Mouse (Mus musculus) hindbrain, embryonic 12.5 days (tissue): ENCODE data around the gene Lcn12. TPM values are rescaled to one million over a fixed set of nuclear protein-coding genes. Genes with fewer than 3 reads are reported as not detected.

Experiments used
- ATAC-seq: fragments of 200-750 bp; cut with Nextera tagmentation; 2 replicates; pipeline ENCODE4 v1.8.0; 2017; ENCODE audit warnings: moderate TSS enrichment; ENCODE audit not compliant: low FRiP score
- H3K27ac ChIP-seq: fragments of 300-500 bp; sonication (generic); 2 replicates; pipeline ENCODE4 v1.5.1; 2016; ENCODE audit warnings: mild to moderate bottlenecking
- H3K27me3 ChIP-seq: fragments of 300-500 bp; sonication (generic); 2 replicates; pipeline ENCODE4 v1.6.1; 2016; ENCODE audit warnings: mild to moderate bottlenecking
- H3K36me3 ChIP-seq: fragments of 300-500 bp; sonication (generic); 2 replicates; pipeline ENCODE4 v1.6.1; 2016; ENCODE audit warnings: mild to moderate bottlenecking
- H3K4me1 ChIP-seq: fragments of 300-500 bp; sonication (generic); 2 replicates; pipeline ENCODE4 v1.6.1; 2016
- H3K4me2 ChIP-seq: fragments of 300-500 bp; sonication (generic); replicated peaks from 2 replicates; pipeline ENCODE4 v1.6.1; 2016; ENCODE audit warnings: mild to moderate bottlenecking
- H3K4me3 ChIP-seq: fragments of 300-500 bp; sonication (generic); 2 replicates; pipeline ENCODE4 v1.5.1; 2016; ENCODE audit warnings: mild to moderate bottlenecking
- H3K9ac ChIP-seq: fragments of 300-500 bp; sonication (generic); 2 replicates; pipeline ENCODE4 v1.6.1; 2016; ENCODE audit warnings: mild to moderate bottlenecking, moderate library complexity
- H3K9me3 ChIP-seq: fragments of 300-500 bp; sonication (generic); replicated peaks from 2 replicates; pipeline ENCODE4 v1.6.1; 2016; ENCODE audit warnings: mild to moderate bottlenecking
- WGBS: fragments of 180-500 bp; shearing (Covaris S2); methylation state at CpG from one replicate; pipeline ENCODE4 v1.1.7; 2016; 5-methylcytosine and 5-hydroxymethylcytosine counted together
- polyA plus RNA-seq: library from polyadenylated mRNA; unstranded; fragments of >200 nt; fragmentation: Nextera tagmentation; extraction: Ambion mirVana; gene quantifications from 2 replicates; pipeline ENCODE4 v1.2.1, GENCODE M21; 2016

Lcn12 gene
- polyA plus RNA-seq, 1 experiment from 2014 or later, result not detected

DNA sequence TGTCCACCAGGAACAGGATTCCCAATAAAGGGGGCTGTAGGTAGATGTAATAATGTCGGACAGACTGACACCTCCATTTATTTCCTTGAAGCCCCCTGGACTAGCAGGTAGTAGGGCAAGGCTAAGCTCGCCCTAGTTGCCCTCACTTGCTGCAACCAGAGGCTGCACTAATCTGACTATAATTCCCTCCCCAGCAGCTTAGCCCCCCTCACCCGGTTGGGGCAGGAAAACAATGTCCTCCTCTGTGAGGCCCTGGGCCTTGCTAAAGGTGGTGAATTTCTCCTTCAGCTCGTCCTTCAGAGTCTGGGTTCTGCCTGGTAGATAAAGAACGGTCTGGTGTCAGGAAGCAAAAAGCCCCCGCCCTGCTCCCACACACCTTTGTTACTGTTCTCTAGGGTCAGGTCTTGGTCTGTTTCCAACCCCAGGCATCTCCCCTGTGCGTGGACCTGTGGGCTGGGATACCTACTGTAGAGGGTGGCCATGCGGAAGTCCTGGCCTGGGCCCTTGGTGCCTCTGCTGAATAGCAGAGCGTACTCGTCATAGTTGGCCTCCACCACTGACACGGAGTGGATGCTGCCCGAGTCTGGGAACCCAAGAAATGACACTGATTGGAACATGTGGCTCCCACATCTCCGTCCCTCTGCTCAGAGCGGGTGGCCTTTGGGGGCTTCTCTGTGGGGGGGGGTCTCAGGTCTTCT is 26.0 kb downstream of the Lcn12 start:
- no peak overlapping the region for H3K4me3 ChIP-seq
- no peak overlapping the region for H3K27ac ChIP-seq
- ATAC-seq, result no peak
- H3K4me1 ChIP-seq, result peaks cover 13% of the 10 kb centered on the region
- H3K4me2 ChIP-seq, result no peak overlapping the region
- H3K36me3 ChIP-seq, result no peaks in the 10 kb centered on the region
- 81% methylated on average over 14 of the region's 14 CpGs for WGBS
- no peaks in the 10 kb centered on the region for H3K9me3 ChIP-seq
- H3K9ac ChIP-seq, result no peak overlapping the region
- H3K27me3 ChIP-seq, result 0 out of 2 replicates have a peak, but pooled peaks cover 7% of the 10 kb centered on the region

DNA sequence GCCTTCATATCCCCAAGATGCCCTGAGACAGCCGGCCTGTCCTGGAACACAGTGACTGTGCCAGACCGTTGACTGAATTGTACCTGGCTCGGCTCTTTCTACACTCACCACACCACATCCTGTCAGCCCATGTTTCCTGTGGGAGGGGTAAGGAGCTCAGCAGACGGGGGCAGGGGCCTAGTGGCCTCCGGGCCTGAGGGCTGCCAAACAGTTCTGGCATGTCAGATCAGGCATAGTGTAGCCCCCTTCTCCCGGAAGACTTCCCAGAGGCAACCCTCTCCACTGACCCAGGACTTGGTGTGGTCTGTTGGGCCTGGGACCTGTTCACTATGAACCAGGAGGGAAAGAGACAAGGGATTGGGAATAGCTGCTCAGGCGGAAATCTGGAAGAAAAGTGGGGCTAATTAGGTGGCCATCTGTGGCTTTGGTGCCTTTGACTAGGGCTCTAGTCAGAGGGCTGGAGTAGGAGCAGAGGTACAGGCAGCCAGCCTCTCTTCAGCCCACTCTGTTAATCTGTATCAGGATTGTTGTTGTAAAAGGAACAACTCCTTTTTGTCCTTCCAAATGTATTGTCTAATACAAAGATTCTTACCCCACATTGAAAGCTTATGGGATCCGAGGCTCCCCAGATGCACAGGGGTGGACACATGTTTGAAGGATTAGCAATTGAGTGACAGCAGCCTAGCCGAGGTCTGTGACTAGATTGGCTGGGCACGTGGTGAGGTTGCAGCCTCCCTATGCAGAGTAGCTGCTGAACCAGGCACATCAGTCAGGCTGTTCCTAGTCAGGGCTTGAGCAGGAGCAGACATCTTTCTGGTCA is 27.7 kb downstream of the Lcn12 start:
- H3K4me1 ChIP-seq, result peaks cover 18% of the 10 kb centered on the region
- 57% methylated on average over 10 of the region's 10 CpGs for WGBS
- no peaks in the 10 kb centered on the region for H3K36me3 ChIP-seq
- no peak overlapping the region for H3K9ac ChIP-seq
- H3K27ac ChIP-seq, result no peak overlapping the region
- no peaks in the 10 kb centered on the region for H3K9me3 ChIP-seq
- no peak for ATAC-seq
- no peak overlapping the region for H3K4me3 ChIP-seq
- H3K27me3 ChIP-seq, result 0 out of 2 replicates have a peak, but pooled peaks cover 7% of the 10 kb centered on the region
- no peak overlapping the region for H3K4me2 ChIP-seq

DNA sequence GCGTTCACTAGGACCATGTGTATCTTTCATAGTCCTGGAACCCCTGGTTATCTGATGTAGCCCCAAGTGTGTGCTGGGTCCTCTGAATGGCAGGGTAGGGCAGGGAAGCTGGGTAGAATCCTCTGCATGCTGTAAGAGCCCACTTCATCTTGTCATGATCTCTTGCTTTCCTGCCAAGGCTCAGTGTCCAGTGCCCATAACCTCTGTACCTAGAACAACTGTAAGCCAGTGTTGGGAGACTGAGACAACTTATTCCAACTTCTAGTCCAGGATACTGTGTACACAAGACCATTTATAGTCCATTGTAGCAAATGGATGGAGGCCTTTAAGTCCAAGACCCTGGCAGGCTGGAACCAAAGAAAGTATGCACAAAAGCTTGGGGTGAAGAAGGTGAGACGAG is 28.5 kb downstream of the Lcn12 start:
- ATAC-seq, result no peak
- Histone ChIP-seq H3K9me3 (no peaks in the 10 kb centered on the region), H3K4me1 (peaks cover 20% of the 10 kb centered on the region), H3K27me3 (0 out of 2 replicates have a peak, but pooled peaks cover 7% of the 10 kb centered on the region), H3K4me2 (no peak overlapping the region), H3K4me3 (no peak overlapping the region), H3K27ac (no peak overlapping the region), H3K36me3 (no peaks in the 10 kb centered on the region), H3K9ac (no peak overlapping the region)
- 90% methylated on average over 2 of the region's 2 CpGs for WGBS

DNA sequence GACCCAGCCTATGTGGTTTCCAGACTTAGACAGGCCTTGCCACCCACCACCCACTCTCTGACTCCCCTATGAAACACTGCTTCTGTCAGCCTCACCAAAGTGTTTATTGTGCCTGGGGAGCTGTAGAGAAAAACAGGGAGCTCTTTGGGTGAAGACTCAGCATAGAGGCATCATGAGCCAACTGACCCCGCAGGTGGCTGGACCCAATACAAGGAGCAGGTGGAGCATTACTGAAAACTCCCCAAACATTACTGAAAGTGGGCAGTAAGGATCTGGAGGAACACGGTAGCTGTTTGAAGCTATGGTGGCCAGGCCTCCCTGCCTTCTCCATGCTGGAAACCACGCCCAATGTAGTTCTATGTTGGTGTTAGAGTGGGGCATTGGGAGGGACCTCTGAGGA is 30.1 kb downstream of the Lcn12 start:
- 81% methylated on average over 3 of the region's 3 CpGs for WGBS
- no peak for ATAC-seq

DNA sequence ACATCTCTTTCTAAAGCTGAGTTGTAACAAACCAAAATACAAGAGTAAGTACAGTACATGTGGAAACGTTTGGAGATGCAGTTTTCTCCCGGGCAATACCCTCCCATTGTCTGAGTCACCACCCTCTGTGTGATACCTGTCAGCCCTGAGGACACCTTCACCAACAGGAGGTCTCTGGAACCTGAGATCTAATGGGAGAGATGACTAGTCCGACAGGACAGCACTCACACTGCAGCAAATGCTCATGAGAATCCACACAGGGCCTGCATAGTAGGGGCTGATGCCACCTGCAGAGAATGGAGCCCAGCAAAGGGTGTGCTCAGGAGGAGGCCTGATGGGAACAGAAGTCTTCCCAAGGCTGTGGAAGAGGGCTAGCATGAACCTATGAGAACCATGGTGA is 32.3 kb downstream of the Lcn12 start:
- H3K4me1 ChIP-seq, result peaks cover 24% of the 10 kb centered on the region
- H3K36me3 ChIP-seq, result peaks cover 18% of the 10 kb centered on the region; the same call in 1 of the 2 replicates
- peak overlapping the region; percentile 81 for H3K9ac ChIP-seq
- H3K4me2 ChIP-seq, result peak overlapping the region; percentile 80
- no peaks in the 10 kb centered on the region for H3K9me3 ChIP-seq
- H3K27ac ChIP-seq, result peak overlapping the region; percentile 94
- H3K4me3 ChIP-seq, result peak overlapping the region; percentile 63
- no peaks in the 10 kb centered on the region for H3K27me3 ChIP-seq
- ATAC-seq, result peak; percentile 12
- WGBS, result 22% methylated on average over 3 of the region's 3 CpGs

More for the DNA sequence above, 30.1 kb downstream of the Lcn12 start:
- Histone ChIP-seq H3K4me2 (no peak overlapping the region), H3K27me3 (no peaks in the 10 kb centered on the region), H3K9me3 (no peaks in the 10 kb centered on the region), H3K4me3 (no peak overlapping the region), H3K27ac (no peak overlapping the region), H3K9ac (no peak overlapping the region), H3K4me1 (peaks cover 24% of the 10 kb centered on the region), H3K36me3 (0 out of 2 replicates have a peak, but pooled peaks cover 7% of the 10 kb centered on the region)

GRCm38 (mm10) chr2:25460551-25461309 is 33.0 kb downstream of the Lcn12 start, which contains the start of gene Paxx:
Paxx (minus strand) TSS chr2:25461094.
- peak within 1 kb of the TSS; percentile 63 for H3K4me3 ChIP-seq
- WGBS, result 1% methylated on average over 48 of the region's 48 CpGs
- H3K4me2 ChIP-seq, result peak within 1 kb of the TSS; percentile 80
- no peaks in the 10 kb centered on the region for H3K27me3 ChIP-seq
- peaks cover 18% of the 10 kb centered on the region; the same call in 1 of the 2 replicates for H3K36me3 ChIP-seq
- no peaks in the 10 kb centered on the region for H3K9me3 ChIP-seq
- peak within 1 kb of the TSS; percentile 94 for H3K27ac ChIP-seq
- peaks cover 22% of the 10 kb centered on the region for H3K4me1 ChIP-seq
- ATAC-seq, result peak; percentile 90
- H3K9ac ChIP-seq, result peak within 1 kb of the TSS; percentile 81

- WGBS, result 37% methylated on average over 5 of the region's 5 CpGs
- Histone ChIP-seq H3K4me2 (peak overlapping the region; percentile 80), H3K4me1 (peaks cover 19% of the 10 kb centered on the region), H3K9me3 (no peaks in the 10 kb centered on the region), H3K36me3 (peaks cover 18% of the 10 kb centered on the region; the same call in 1 of the 2 replicates), H3K9ac (peak overlapping the region; percentile 81), H3K4me3 (peak overlapping the region; percentile 63), H3K27me3 (no peaks in the 10 kb centered on the region), H3K27ac (peak overlapping the region; percentile 94)
- peak; percentile 29 for ATAC-seq
Measured at GRCm38 (mm10) chr2:25460135-25460534, 33.6 kb downstream of the Lcn12 start.

- no peaks in the 10 kb centered on the region for H3K27me3 ChIP-seq
- no peaks in the 10 kb centered on the region for H3K9me3 ChIP-seq
- no peak overlapping the region for H3K9ac ChIP-seq
- peaks cover 19% of the 10 kb centered on the region for H3K4me1 ChIP-seq
- no peak overlapping the region for H3K4me3 ChIP-seq
- no peak overlapping the region for H3K4me2 ChIP-seq
- H3K36me3 ChIP-seq, result peaks cover 18% of the 10 kb centered on the region; the same call in 1 of the 2 replicates
- ATAC-seq, result no peak
- no peak overlapping the region for H3K27ac ChIP-seq
- 82% methylated on average over 5 of the region's 5 CpGs for WGBS
Measured at GRCm38 (mm10) chr2:25458911-25459310, 34.8 kb downstream of the Lcn12 start.

DNA sequence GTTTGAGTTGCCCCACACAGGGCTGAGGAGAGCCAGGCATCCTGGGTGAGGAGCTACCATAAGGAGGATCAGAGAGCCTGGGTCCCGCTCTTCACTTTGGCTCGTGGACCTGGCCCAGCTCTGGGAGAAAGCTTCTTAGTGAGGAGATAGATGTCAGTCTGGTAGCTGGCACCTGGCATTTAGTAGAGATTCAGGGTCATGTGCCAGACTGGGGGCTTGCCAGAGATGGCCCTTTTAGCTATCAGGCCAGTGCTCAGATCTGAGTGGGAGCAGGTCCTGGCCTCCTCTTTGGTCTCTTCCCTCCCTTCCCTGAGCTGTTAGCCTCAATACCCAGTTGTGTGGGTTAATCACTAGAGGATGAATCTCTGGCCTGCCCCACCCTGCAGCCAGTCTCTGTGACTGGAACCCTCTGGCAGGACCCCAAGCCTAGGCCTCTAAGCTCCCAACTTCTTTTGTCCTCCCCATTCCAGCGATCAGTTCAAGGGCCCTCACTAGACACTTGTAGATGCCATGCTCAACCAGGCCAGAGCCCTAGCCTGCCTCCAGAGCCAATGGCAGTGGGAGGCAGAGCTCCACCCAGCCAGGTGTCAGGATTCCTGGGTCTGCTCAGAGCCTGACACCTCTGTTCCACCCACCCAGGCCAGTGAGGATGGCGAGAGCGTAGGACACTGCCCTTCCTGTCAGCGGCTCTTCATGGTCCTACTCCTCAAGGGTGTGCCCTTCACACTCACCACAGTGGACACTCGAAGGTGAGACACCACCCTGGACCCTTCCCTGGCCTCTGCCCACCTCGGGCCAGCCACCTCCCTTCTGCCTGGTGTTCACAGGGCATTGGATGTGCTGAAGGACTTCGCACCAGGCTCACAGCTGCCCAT is 36.5 kb downstream of the Lcn12 start:
- 87% methylated on average over 9 of the region's 9 CpGs for WGBS
- Histone ChIP-seq H3K9me3 (no peaks in the 10 kb centered on the region), H3K4me3 (no peak overlapping the region), H3K9ac (no peak overlapping the region), H3K36me3 (peaks cover 18% of the 10 kb centered on the region; the same call in 1 of the 2 replicates), H3K27ac (no peak overlapping the region), H3K4me2 (no peak overlapping the region), H3K27me3 (no peaks in the 10 kb centered on the region), H3K4me1 (peaks cover 19% of the 10 kb centered on the region)
- no peak for ATAC-seq

DNA sequence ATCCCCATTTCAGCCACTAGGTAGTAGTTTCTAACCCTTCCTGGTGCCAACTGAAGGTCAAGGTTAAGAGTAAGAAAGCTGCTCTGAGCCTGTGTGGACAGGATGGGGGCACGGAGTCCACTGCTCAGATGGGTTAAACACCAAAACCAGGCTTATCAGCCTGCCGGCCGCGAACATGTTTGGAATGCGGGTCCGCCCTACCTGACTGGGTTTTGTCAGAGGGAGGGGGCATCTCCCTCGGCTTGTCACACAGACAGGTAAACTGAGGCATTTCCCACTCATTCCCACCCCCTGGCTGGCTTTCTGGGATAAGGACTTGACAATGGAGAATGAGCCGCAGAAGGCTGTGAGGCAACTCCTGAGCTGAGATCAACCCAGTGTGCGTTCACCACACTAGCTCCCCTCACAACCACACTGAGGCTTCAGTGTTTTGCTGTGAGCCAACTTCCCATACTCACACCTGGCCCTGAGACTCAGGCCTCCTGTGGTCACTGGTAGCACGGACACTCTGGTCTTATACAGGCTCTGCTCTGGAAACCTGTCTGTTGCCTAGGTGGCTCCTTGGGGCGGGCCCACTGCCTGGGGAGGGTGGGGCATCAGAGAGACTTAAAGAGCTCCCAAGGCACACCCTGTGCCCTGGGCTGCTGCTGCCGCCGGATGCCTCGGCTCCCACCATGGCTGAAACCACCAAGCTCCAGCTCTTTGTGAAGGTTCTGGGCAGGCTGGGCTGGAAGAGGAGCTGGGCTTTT is 37.3 kb downstream of the Lcn12 start, which contains the start of gene Clic3:
Gene Clic3 (plus strand): TSS at position 634 of the 749 bp plus-strand sequence.
- H3K9ac ChIP-seq, result no peak within 1 kb of the TSS
- 69% methylated on average over 14 of the region's 14 CpGs for WGBS

More for the DNA sequence above, 37.3 kb downstream of the Lcn12 start, which contains the start of gene Clic3:
- Histone ChIP-seq H3K9me3 (no peaks in the 10 kb centered on the region), H3K4me2 (no peak within 1 kb of the TSS), H3K4me3 (no peak within 1 kb of the TSS), H3K27me3 (no peaks in the 10 kb centered on the region), H3K4me1 (peaks cover 17% of the 10 kb centered on the region), H3K27ac (no peak within 1 kb of the TSS), H3K36me3 (peaks cover 18% of the 10 kb centered on the region; the same call in 1 of the 2 replicates)
- no peak for ATAC-seq
